Mouse (Mus musculus): ENCODE data around the gene Zdhhc21. TPM values are rescaled to one million over a fixed set of nuclear protein-coding genes. Genes with fewer than 3 reads are reported as not detected.

The Zdhhc21 gene
- polyA plus RNA-seq, 1 experiment from 2014 or later = 11.5 TPM

DNA sequence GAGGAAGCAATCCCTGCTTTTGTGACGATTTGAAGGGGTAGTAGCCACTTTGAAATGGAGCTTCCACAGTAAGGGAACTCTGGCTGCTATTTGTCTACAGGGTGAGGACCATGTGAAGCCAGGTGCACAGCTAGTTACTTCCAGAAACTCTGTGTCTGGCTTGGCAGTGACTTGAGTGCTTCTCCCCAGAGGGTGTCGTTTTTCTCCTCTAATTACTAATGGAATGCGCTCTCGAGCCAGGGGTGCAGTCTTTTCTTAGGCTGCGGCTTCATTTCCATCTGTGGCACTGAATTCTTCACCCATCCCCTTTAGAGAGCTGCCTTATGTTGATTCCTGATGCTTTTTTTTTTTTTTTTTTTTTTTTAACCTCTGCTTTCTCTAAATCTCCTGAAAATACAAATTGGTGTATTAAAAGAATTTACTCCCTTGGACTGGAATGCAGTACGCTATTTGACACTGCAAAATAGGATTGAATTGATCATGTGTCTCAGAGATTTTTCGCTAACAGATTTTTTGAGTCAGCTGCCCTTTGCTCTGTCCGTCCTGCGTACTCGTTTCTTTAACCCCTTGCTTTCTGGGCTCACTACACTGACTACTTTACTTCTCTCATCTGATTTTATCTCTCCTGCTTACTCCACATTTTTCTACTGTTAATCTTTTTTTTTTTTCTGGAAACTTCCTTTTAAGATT is 97.2 kb downstream of the Zdhhc21 start:
- Histone ChIP-seq H3K27ac (ENCODE audit: low read depth, low read length) (no peak overlapping the region), H3K4me3 (ENCODE audit: low read depth, low read length) (no peak overlapping the region), H3K27me3 (ENCODE audit: control insufficient read depth, insufficient read depth, low read length) (no peaks in the 10 kb centered on the region), H3K4me1 (ENCODE audit: control insufficient read depth, insufficient read depth, low read length) (peaks cover 6% of the 10 kb centered on the region), H3K36me3 (ENCODE audit: control insufficient read depth, insufficient read depth, low read length) (no peaks in the 10 kb centered on the region), H3K9me3 (ENCODE audit: control insufficient read depth, low read length) (no peaks in the 10 kb centered on the region), H3K9ac (ENCODE audit: low read length) (no peak overlapping the region), H3K4me2 (no peak overlapping the region)
- ATAC-seq (ENCODE audit: low FRiP score) = no peak
- 7% methylated on average over 10 of the region's 10 CpGs for WGBS
- peak; percentile 82 for DNase-seq (ENCODE audit: low spot score, missing footprints)

GRCm38 (mm10) chr4:82756295-82756626 is 103.5 kb downstream of the Zdhhc21 start:
- no peaks in the 10 kb centered on the region for H3K27me3 ChIP-seq (ENCODE audit: control insufficient read depth, insufficient read depth, low read length)
- no peak overlapping the region for H3K4me3 ChIP-seq (ENCODE audit: low read depth, low read length)
- peak overlapping the region; percentile 12; the same call in 1 of the 2 replicates for H3K9ac ChIP-seq (ENCODE audit: low read length)
- no peaks in the 10 kb centered on the region for H3K9me3 ChIP-seq (ENCODE audit: control insufficient read depth, low read length)
- no peaks in the 10 kb centered on the region for H3K36me3 ChIP-seq (ENCODE audit: control insufficient read depth, insufficient read depth, low read length)
- peak; percentile 50 for ATAC-seq (ENCODE audit: low FRiP score)
- DNase-seq (ENCODE audit: low spot score, missing footprints) = peak; percentile 84
- H3K27ac ChIP-seq (ENCODE audit: low read depth, low read length) = no peak overlapping the region
- H3K4me1 ChIP-seq (ENCODE audit: control insufficient read depth, insufficient read depth, low read length) = peaks cover 11% of the 10 kb centered on the region
- H3K4me2 ChIP-seq = no peak overlapping the region
- WGBS = 6% methylated on average over 3 of the region's 3 CpGs

GRCm38 (mm10) chr4:82755616-82756294 is 104.0 kb downstream of the Zdhhc21 start:
- Histone ChIP-seq H3K9ac (ENCODE audit: low read length) (peak overlapping the region; percentile 12; the same call in 1 of the 2 replicates), H3K4me3 (ENCODE audit: low read depth, low read length) (no peak overlapping the region), H3K27me3 (ENCODE audit: control insufficient read depth, insufficient read depth, low read length) (no peaks in the 10 kb centered on the region), H3K9me3 (ENCODE audit: control insufficient read depth, low read length) (no peaks in the 10 kb centered on the region), H3K36me3 (ENCODE audit: control insufficient read depth, insufficient read depth, low read length) (no peaks in the 10 kb centered on the region), H3K4me1 (ENCODE audit: control insufficient read depth, insufficient read depth, low read length) (peaks cover 11% of the 10 kb centered on the region), H3K4me2 (no peak overlapping the region), H3K27ac (ENCODE audit: low read depth, low read length) (no peak overlapping the region)
- DNase-seq (ENCODE audit: low spot score, missing footprints) (peak; percentile 84), ATAC-seq (ENCODE audit: low FRiP score) (peak; percentile 83)
- WGBS = 6% methylated on average over 3 of the region's 3 CpGs

Other genes with a start within 250 kb of the Zdhhc21 start
- 19.9 and 21.7 TPM in 2 replicates for gene Nfib, start 154.2 kb downstream of the Zdhhc21 start, polyA plus RNA-seq (2014; fragmentation: Nextera tagmentation; extraction: Ambion mirVana)
- not detected in 2 replicates for gene Cer1, start 25.2 kb upstream of the Zdhhc21 start, polyA plus RNA-seq (2014; fragmentation: Nextera tagmentation; extraction: Ambion mirVana)
- gene Frem1, start 192.4 kb upstream of the Zdhhc21 start, polyA plus RNA-seq (2014; fragmentation: Nextera tagmentation; extraction: Ambion mirVana) = 7.3 and 8.2 TPM in 2 replicates

All from midbrain, embryonic 11.5 days (tissue).